Mouse (Mus musculus) CH12.LX (cell line): ENCODE measurements around the gene Atxn2l.

Source experiments
- CTCF ChIP-seq, 2 experiments: IDR thresholded peaks in 1 of 2; conservative IDR thresholded peaks in 1 of 2; 2 replicates each; pipeline ENCODE4 v1.5.1; 2011 to 2012; ENCODE audit warnings: low read depth in 2 of 2, low read length in 2 of 2, improper control_type of control experiment in 1 of 2, inconsistent platforms in 1 of 2, mild to moderate bottlenecking in 1 of 2, moderate library complexity in 1 of 2
- POLR2AphosphoS2 ChIP-seq: IDR thresholded peaks from 2 replicates; pipeline ENCODE4 v1.6.1; 2011; ENCODE audit warnings: low read depth, low read length, improper control_type of control experiment
- RAD21 ChIP-seq: IDR thresholded peaks from 2 replicates; pipeline ENCODE4 v1.6.1; 2011; ENCODE audit warnings: low read depth, mild to moderate bottlenecking, low read length, improper control_type of control experiment, moderate library complexity

- TF ChIP-seq CTCF (conservative IDR thresholded peaks at IDR 0.05 in 1 of 2, IDR thresholded peaks at IDR 0.05 in 1 of 2; ENCODE audit: low read depth in 2 of 2, low read length in 2 of 2) (no peak), RAD21 (no peak), POLR2AphosphoS2 (no peak)
Observed at GRCm38 (mm10) chr7:126545631-126546030, 42.4 kb upstream of the Atxn2l start.
